Mouse (Mus musculus): ENCODE measurements around the gene Tmem217.
"Not testable (repeated sequence)": the region's sequence is repeated elsewhere in the genome, so short reads cannot be mapped to it uniquely, and the experiment has no call there.

Gene Tmem217

GRCm38 (mm10) chr17:29548994-29549393 lies 3.2 kb downstream of the Tmem217 start:
- DNase-seq = no peak

- no peak for DNase-seq
Observed at GRCm38 (mm10) chr17:29548494-29548893, 3.7 kb downstream of the Tmem217 start.

GRCm38 (mm10) chr17:29545241-29545640 lies 6.9 kb downstream of the Tmem217 start:
- DNase-seq = peak; percentile 62

- DNase-seq = no peak
Observed at GRCm38 (mm10) chr17:29544064-29544463, 8.1 kb downstream of the Tmem217 start.

GRCm38 (mm10) chr17:29542831-29543690 lies 9.1 kb downstream of the Tmem217 start:
- DNase-seq = no peak

GRCm38 (mm10) chr17:29541419-29541818 lies 10.8 kb downstream of the Tmem217 start:
- peak; percentile 83 for DNase-seq

GRCm38 (mm10) chr17:29540426-29540825 lies 11.8 kb downstream of the Tmem217 start:
- no peak for DNase-seq

- DNase-seq = no peak
Observed at GRCm38 (mm10) chr17:29533866-29534265, 18.3 kb downstream of the Tmem217 start.

- DNase-seq = no peak
Observed at GRCm38 (mm10) chr17:29531757-29532384, 20.3 kb downstream of the Tmem217 start.

- no peak for DNase-seq
Observed at GRCm38 (mm10) chr17:29531278-29531677, 20.9 kb downstream of the Tmem217 start.

- DNase-seq = no peak
Observed at GRCm38 (mm10) chr17:29530508-29530907, 21.7 kb downstream of the Tmem217 start.

GRCm38 (mm10) chr17:29528568-29529187 lies 23.5 kb downstream of the Tmem217 start:
- DNase-seq = no peak

GRCm38 (mm10) chr17:29525613-29526012 lies 26.6 kb downstream of the Tmem217 start:
- DNase-seq = no peak

- DNase-seq = no peak
Observed at GRCm38 (mm10) chr17:29519731-29520130, 32.5 kb downstream of the Tmem217 start.

- DNase-seq = not testable (repeated sequence)
Observed at GRCm38 (mm10) chr17:29518665-29519064, 33.5 kb downstream of the Tmem217 start.

- DNase-seq = peak; percentile 61
Observed at GRCm38 (mm10) chr17:29514435-29514834, 37.8 kb downstream of the Tmem217 start.

- peak; percentile 70 for DNase-seq
Observed at GRCm38 (mm10) chr17:29513044-29513730, 39.0 kb downstream of the Tmem217 start.

- DNase-seq = no peak
Observed at GRCm38 (mm10) chr17:29510691-29511090, 41.5 kb downstream of the Tmem217 start.

- DNase-seq = no peak
Observed at GRCm38 (mm10) chr17:29508927-29509608, 43.1 kb downstream of the Tmem217 start.

GRCm38 (mm10) chr17:29503700-29504099 lies 48.5 kb downstream of the Tmem217 start:
- DNase-seq = no peak

- DNase-seq = no peak
Observed at GRCm38 (mm10) chr17:29502669-29503665, 49.2 kb downstream of the Tmem217 start.

All from kidney, adult 11 months (tissue).